Mouse (Mus musculus): ENCODE measurements around the gene Acr. TPM values are rescaled to one million over a fixed set of nuclear protein-coding genes. Genes with fewer than 3 reads are reported as not detected.

The Acr gene
- total RNA-seq, 2 experiments from 2014 or later: not detected

GRCm38 (mm10) chr15:89547321-89547720, 20.8 kb upstream of the Acr start:
- no peak for ATAC-seq (replicated peaks; ENCODE audit: poor library complexity, severe bottlenecking)

GRCm38 (mm10) chr15:89547824-89548601, 20.1 kb upstream of the Acr start:
- ATAC-seq (replicated peaks; ENCODE audit: poor library complexity, severe bottlenecking): no peak

- no peak for ATAC-seq (replicated peaks; ENCODE audit: poor library complexity, severe bottlenecking)
Observed at GRCm38 (mm10) chr15:89548837-89549236, 19.3 kb upstream of the Acr start.

GRCm38 (mm10) chr15:89550506-89550905, 17.6 kb upstream of the Acr start:
- ATAC-seq (replicated peaks; ENCODE audit: poor library complexity, severe bottlenecking): no peak

- ATAC-seq (replicated peaks; ENCODE audit: poor library complexity, severe bottlenecking): no peak
Observed at GRCm38 (mm10) chr15:89551733-89552132, 16.4 kb upstream of the Acr start.

- ATAC-seq (replicated peaks; ENCODE audit: poor library complexity, severe bottlenecking): peak; percentile 72
Observed at GRCm38 (mm10) chr15:89555591-89555990, 12.5 kb upstream of the Acr start.

GRCm38 (mm10) chr15:89556401-89557178, 11.5 kb upstream of the Acr start:
- ATAC-seq (replicated peaks; ENCODE audit: poor library complexity, severe bottlenecking): no peak

GRCm38 (mm10) chr15:89557179-89557995, 10.7 kb upstream of the Acr start:
- no peak for ATAC-seq (replicated peaks; ENCODE audit: poor library complexity, severe bottlenecking)

- ATAC-seq (replicated peaks; ENCODE audit: poor library complexity, severe bottlenecking): no peak
Observed at GRCm38 (mm10) chr15:89557996-89558390, 10.1 kb upstream of the Acr start.

- no peak for ATAC-seq (replicated peaks; ENCODE audit: poor library complexity, severe bottlenecking)
Observed at GRCm38 (mm10) chr15:89559202-89559731, 8.9 kb upstream of the Acr start.

GRCm38 (mm10) chr15:89572147-89572546, 4.0 kb downstream of the Acr start:
- ATAC-seq (replicated peaks; ENCODE audit: poor library complexity, severe bottlenecking): no peak

- no peak for ATAC-seq (replicated peaks; ENCODE audit: poor library complexity, severe bottlenecking)
Observed at GRCm38 (mm10) chr15:89582494-89582893, 14.4 kb downstream of the Acr start.

- ATAC-seq (replicated peaks; ENCODE audit: poor library complexity, severe bottlenecking): no peak
Observed at GRCm38 (mm10) chr15:89585101-89585500, 17.0 kb downstream of the Acr start.

GRCm38 (mm10) chr15:89585631-89586030, 17.5 kb downstream of the Acr start:
- no peak for ATAC-seq (replicated peaks; ENCODE audit: poor library complexity, severe bottlenecking)

- ATAC-seq (replicated peaks; ENCODE audit: poor library complexity, severe bottlenecking): no peak
Observed at GRCm38 (mm10) chr15:89589146-89589545, 21.0 kb downstream of the Acr start.

- ATAC-seq (replicated peaks; ENCODE audit: poor library complexity, severe bottlenecking): peak; percentile 1; the same call in 1 of the 2 replicates
Observed at GRCm38 (mm10) chr15:89591317-89591716, 23.2 kb downstream of the Acr start.

GRCm38 (mm10) chr15:89591723-89592455, 23.8 kb downstream of the Acr start, which contains the start of gene Rabl2:
TSS of gene Rabl2 (minus strand) at chr15:89591923.
- ATAC-seq (replicated peaks; ENCODE audit: poor library complexity, severe bottlenecking): peak; percentile 97

GRCm38 (mm10) chr15:89592548-89592947, 24.4 kb downstream of the Acr start:
- ATAC-seq (replicated peaks; ENCODE audit: poor library complexity, severe bottlenecking): no peak

- peak; percentile 58 for ATAC-seq (replicated peaks; ENCODE audit: poor library complexity, severe bottlenecking)
Observed at GRCm38 (mm10) chr15:89605822-89606570, 37.9 kb downstream of the Acr start.

Measured in granulocyte monocyte progenitor cell, adult 5-6 weeks (primary cell).